Mouse (Mus musculus) intestine, embryonic 14.5 days (tissue): Measurements from ENCODE around the gene Igf1r. TPM values are rescaled to one million over a fixed set of nuclear protein-coding genes. Genes with fewer than 3 reads are reported as not detected.

Experiments
- ATAC-seq: fragments of 200-750 bp; cut with Nextera tagmentation; replicated peaks from 2 replicates; pipeline ENCODE4 v1.8.0; 2017; ENCODE audit warnings: low read depth, moderate number of reproducible peaks, moderate TSS enrichment, moderate library complexity; ENCODE audit not compliant: low FRiP score, low TSS enrichment
- DNase-seq: peaks from one replicate; pipeline ENCODE4 v3.0.0-alpha.2; 2018; ENCODE audit warnings: low spot score
- H3K27ac ChIP-seq: fragments of 300-500 bp; sonication (generic); 2 replicates; pipeline ENCODE4 v1.5.1; 2014; ENCODE audit warnings: low read depth, mild to moderate bottlenecking, control low read depth
- H3K27me3 ChIP-seq: fragments of 300-500 bp; sonication (generic); replicated peaks from 2 replicates; pipeline ENCODE4 v1.6.1; 2014; ENCODE audit warnings: low read length, control low read depth; ENCODE audit not compliant: control insufficient read depth, insufficient read depth
- H3K36me3 ChIP-seq: fragments of 300-500 bp; sonication (generic); 2 replicates; pipeline ENCODE4 v1.6.1; 2014; ENCODE audit warnings: low read length, control low read depth; ENCODE audit not compliant: control insufficient read depth, insufficient read depth
- H3K4me1 ChIP-seq: fragments of 300-500 bp; sonication (generic); replicated peaks from 2 replicates; pipeline ENCODE4 v1.6.1; 2014; ENCODE audit warnings: low read length, control low read depth, mixed read lengths; ENCODE audit not compliant: control insufficient read depth, insufficient read depth
- H3K4me2 ChIP-seq: fragments of 300-500 bp; sonication (generic); 2 replicates; pipeline ENCODE4 v1.6.1; 2014; ENCODE audit warnings: low read length
- H3K4me3 ChIP-seq: fragments of 300-500 bp; sonication (generic); 2 replicates; pipeline ENCODE4 v1.5.1; 2014; ENCODE audit warnings: low read depth, low read length, control low read depth, mixed read lengths
- H3K9ac ChIP-seq: fragments of 300-500 bp; sonication (generic); 2 replicates; pipeline ENCODE4 v1.6.1; 2014; ENCODE audit warnings: mild to moderate bottlenecking, low read length
- H3K9me3 ChIP-seq: fragments of 300-500 bp; sonication (generic); 2 replicates; pipeline ENCODE4 v1.6.1; 2016; ENCODE audit warnings: low read length, control low read depth; ENCODE audit not compliant: control insufficient read depth
- WGBS: fragments of 180-500 bp; shearing (Covaris S2); extraction: QIAGEN DNeasy Blood & Tissue Kit; methylation state at CpG from one replicate; pipeline ENCODE4 v1.1.7; 2014; 5-methylcytosine and 5-hydroxymethylcytosine counted together
- polyA plus RNA-seq: library from polyadenylated mRNA; unstranded; fragments of >200 nt; fragmentation: Nextera tagmentation; extraction: Ambion mirVana; gene quantifications from 2 replicates; pipeline ENCODE4 v1.2.1, GENCODE M21; 2014

The Igf1r gene
- polyA plus RNA-seq, 1 experiment from 2014 or later, result 18.4 TPM

GRCm38 (mm10) chr7:67961567-67962267, 9.1 kb downstream of the Igf1r start:
- DNase-seq, result peak; percentile 88
- Histone ChIP-seq H3K4me1 (peaks cover 41% of the 10 kb centered on the region), H3K27me3 (no peaks in the 10 kb centered on the region), H3K9me3 (no peaks in the 10 kb centered on the region), H3K4me3 (no peak overlapping the region), H3K4me2 (no peak overlapping the region), H3K9ac (no peak overlapping the region), H3K36me3 (no peaks in the 10 kb centered on the region), H3K27ac (no peak overlapping the region)
- 14% methylated on average over 14 of the region's 14 CpGs for WGBS
- peak; percentile 56 for ATAC-seq

GRCm38 (mm10) chr7:67963691-67964090, 11.1 kb downstream of the Igf1r start:
- Histone ChIP-seq H3K4me2 (no peak overlapping the region), H3K27ac (no peak overlapping the region), H3K4me1 (peaks cover 35% of the 10 kb centered on the region), H3K9me3 (no peaks in the 10 kb centered on the region), H3K36me3 (no peaks in the 10 kb centered on the region), H3K27me3 (no peaks in the 10 kb centered on the region), H3K9ac (no peak overlapping the region), H3K4me3 (no peak overlapping the region)
- ATAC-seq (no peak), DNase-seq (no peak)
- 85% methylated on average over 3 of the region's 3 CpGs for WGBS

- H3K9ac ChIP-seq, result no peak overlapping the region
- ATAC-seq (no peak), DNase-seq (no peak)
- no peaks in the 10 kb centered on the region for H3K9me3 ChIP-seq
- H3K27ac ChIP-seq, result no peak overlapping the region
- H3K36me3 ChIP-seq, result no peaks in the 10 kb centered on the region
- H3K4me1 ChIP-seq, result peaks cover 35% of the 10 kb centered on the region
- no peak overlapping the region for H3K4me2 ChIP-seq
- 59% methylated on average over 12 of the region's 12 CpGs for WGBS
- H3K27me3 ChIP-seq, result no peaks in the 10 kb centered on the region
- no peak overlapping the region for H3K4me3 ChIP-seq
These were observed 15.8 kb downstream of the Igf1r start for GRCm38 (mm10) chr7:67968394-67968793.

GRCm38 (mm10) chr7:67969076-67969475, 16.4 kb downstream of the Igf1r start:
- H3K4me3 ChIP-seq, result no peak overlapping the region
- H3K27ac ChIP-seq, result no peak overlapping the region
- no peak for DNase-seq
- 82% methylated on average over 9 of the region's 9 CpGs for WGBS
- no peaks in the 10 kb centered on the region for H3K9me3 ChIP-seq
- no peaks in the 10 kb centered on the region for H3K36me3 ChIP-seq
- peaks cover 39% of the 10 kb centered on the region for H3K4me1 ChIP-seq
- no peaks in the 10 kb centered on the region for H3K27me3 ChIP-seq
- no peak overlapping the region for H3K4me2 ChIP-seq
- ATAC-seq, result no peak
- no peak overlapping the region for H3K9ac ChIP-seq

- Histone ChIP-seq H3K36me3 (no peaks in the 10 kb centered on the region), H3K9ac (no peak overlapping the region), H3K27ac (peak overlapping the region; percentile 82), H3K4me1 (peaks cover 32% of the 10 kb centered on the region), H3K4me3 (no peak overlapping the region), H3K9me3 (no peaks in the 10 kb centered on the region), H3K4me2 (peak overlapping the region; percentile 35), H3K27me3 (no peaks in the 10 kb centered on the region)
- no peak for DNase-seq
- 7% methylated on average over 15 of the region's 15 CpGs for WGBS
- peak; percentile 41 for ATAC-seq
These were observed 20.8 kb downstream of the Igf1r start for GRCm38 (mm10) chr7:67973180-67974014.

GRCm38 (mm10) chr7:67981956-67982355, 29.3 kb downstream of the Igf1r start:
- ATAC-seq (no peak), DNase-seq (no peak)
- Histone ChIP-seq H3K27ac (no peak overlapping the region), H3K4me2 (no peak overlapping the region), H3K9ac (no peak overlapping the region), H3K4me3 (no peak overlapping the region), H3K36me3 (no peaks in the 10 kb centered on the region), H3K4me1 (peaks cover 36% of the 10 kb centered on the region), H3K27me3 (no peaks in the 10 kb centered on the region), H3K9me3 (no peaks in the 10 kb centered on the region)
- WGBS, result 33% methylated on average over 3 of the region's 3 CpGs

- 55% methylated on average over 8 of the region's 8 CpGs for WGBS
- Histone ChIP-seq H3K27ac (no peak overlapping the region), H3K36me3 (no peaks in the 10 kb centered on the region), H3K9me3 (no peaks in the 10 kb centered on the region), H3K27me3 (no peaks in the 10 kb centered on the region), H3K4me1 (peaks cover 41% of the 10 kb centered on the region), H3K9ac (no peak overlapping the region), H3K4me3 (no peak overlapping the region), H3K4me2 (no peak overlapping the region)
- no peak for DNase-seq
- ATAC-seq, result no peak
These were observed 30.2 kb downstream of the Igf1r start for GRCm38 (mm10) chr7:67982809-67983208.

GRCm38 (mm10) chr7:67983451-67983850, 30.8 kb downstream of the Igf1r start:
- Histone ChIP-seq H3K4me3 (no peak overlapping the region), H3K4me1 (peaks cover 41% of the 10 kb centered on the region), H3K4me2 (no peak overlapping the region), H3K9ac (no peak overlapping the region), H3K9me3 (no peaks in the 10 kb centered on the region), H3K27ac (no peak overlapping the region), H3K27me3 (no peaks in the 10 kb centered on the region), H3K36me3 (no peaks in the 10 kb centered on the region)
- DNase-seq (no peak), ATAC-seq (no peak)
- WGBS, result 76% methylated on average over 7 of the region's 7 CpGs
